Mouse (Mus musculus): ENCODE data around the gene Gmppb. TPM values are rescaled to one million over a fixed set of nuclear protein-coding genes. Genes with fewer than 3 reads are reported as not detected.
A peak's percentile ranks its signal among the peaks of the same experiment; 100 is the strongest.

Gmppb gene
- total RNA-seq, 1 experiment from 2014 or later, result 10.7 TPM

GRCm38 (mm10) chr9:108071801-108072200, 22.8 kb downstream of the Gmppb start:
- no peak for ATAC-seq (replicated peaks; ENCODE audit: low read depth, poor library complexity, severe bottlenecking)

GRCm38 (mm10) chr9:108072481-108072924, 23.5 kb downstream of the Gmppb start:
- ATAC-seq (replicated peaks; ENCODE audit: low read depth, poor library complexity, severe bottlenecking), result no peak

DNA sequence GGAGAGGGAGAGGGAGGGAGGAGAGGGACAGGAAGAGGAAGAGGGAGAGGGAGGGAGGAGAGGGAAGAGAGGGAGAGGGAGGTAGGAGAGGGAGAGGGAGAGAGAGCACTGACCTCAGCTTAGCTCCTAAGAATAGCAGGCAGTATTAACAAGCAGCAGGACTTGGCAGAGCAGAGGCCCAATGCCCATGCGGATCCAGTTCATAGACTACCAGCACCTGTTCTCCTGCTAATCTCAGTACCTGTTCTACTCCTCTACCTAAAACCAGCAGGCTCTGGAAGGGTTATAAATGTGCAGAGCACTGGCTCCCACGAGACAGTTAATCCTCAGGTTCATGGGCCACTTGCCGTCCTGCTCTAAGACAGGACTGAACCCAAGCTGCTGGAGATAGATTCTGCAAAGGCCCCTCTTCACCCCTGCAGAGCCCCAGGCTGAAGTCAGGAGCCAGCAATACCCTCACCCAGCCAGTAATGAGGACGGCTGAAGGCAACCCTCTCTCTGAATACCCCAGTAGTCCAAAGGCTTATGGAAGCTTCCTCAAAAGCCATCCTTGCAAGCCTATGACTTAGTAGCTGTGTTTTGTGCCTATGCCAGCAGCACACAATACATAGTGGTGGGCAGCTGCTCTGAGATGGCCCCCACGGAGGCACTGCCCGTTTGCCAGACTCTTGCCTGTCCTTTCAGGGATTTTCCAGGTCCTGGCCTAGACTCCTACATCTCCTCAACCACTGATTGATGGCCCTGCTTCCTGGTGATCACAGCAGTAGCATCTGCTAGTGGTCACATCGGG, 24.3 kb downstream of the Gmppb start:
- no peak for ATAC-seq (replicated peaks; ENCODE audit: low read depth, poor library complexity, severe bottlenecking)

- ATAC-seq (replicated peaks; ENCODE audit: low read depth, poor library complexity, severe bottlenecking), result no peak
These were observed 31.1 kb downstream of the Gmppb start, which contains the start of gene Mst1 for GRCm38 (mm10) chr9:108080168-108080567. Gene Mst1, plus strand, starts transcription at chr9:108080436.

DNA sequence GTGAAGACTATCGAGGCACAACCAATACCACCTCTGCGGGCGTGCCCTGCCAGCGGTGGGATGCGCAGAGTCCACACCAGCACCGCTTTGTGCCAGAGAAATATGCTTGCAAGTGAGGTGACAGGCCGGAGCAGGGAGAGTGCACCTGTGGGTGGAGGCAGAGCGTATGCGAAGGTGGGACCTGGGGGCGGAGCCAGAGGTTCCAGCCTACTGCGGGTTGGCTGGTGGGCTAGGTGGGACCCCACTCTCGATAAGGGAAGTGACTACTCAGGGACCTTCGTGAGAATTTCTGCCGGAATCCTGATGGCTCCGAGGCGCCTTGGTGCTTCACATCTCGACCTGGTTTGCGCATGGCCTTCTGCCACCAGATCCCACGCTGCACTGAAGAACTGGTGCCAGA, 33.5 kb downstream of the Gmppb start:
- ATAC-seq (replicated peaks; ENCODE audit: low read depth, poor library complexity, severe bottlenecking), result no peak

DNA sequence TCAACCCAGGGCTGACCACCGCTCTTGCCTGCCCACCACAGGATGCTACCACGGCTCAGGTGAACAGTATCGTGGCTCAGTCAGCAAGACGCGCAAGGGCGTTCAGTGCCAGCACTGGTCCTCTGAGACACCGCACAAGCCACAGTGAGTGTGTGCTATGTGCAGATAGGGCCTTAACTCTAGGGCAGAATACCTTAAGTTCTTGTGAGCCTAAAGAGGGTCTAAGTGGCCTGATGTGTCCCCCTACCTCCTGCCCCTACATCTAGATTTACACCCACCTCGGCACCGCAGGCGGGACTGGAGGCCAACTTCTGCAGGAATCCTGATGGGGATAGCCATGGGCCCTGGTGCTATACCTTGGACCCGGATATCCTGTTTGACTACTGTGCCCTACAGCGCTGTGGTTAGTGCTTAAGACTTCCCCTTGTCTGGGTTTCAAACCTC, 34.0 kb downstream of the Gmppb start, which contains the start of gene Rnf123:
Gene Rnf123, minus strand, starts transcription at position 359 of the 444 bp plus-strand sequence.
- ATAC-seq (replicated peaks; ENCODE audit: low read depth, poor library complexity, severe bottlenecking), result peak; percentile 45

GRCm38 (mm10) chr9:108083561-108083960, 34.5 kb downstream of the Gmppb start:
- ATAC-seq (replicated peaks; ENCODE audit: low read depth, poor library complexity, severe bottlenecking), result no peak

DNA sequence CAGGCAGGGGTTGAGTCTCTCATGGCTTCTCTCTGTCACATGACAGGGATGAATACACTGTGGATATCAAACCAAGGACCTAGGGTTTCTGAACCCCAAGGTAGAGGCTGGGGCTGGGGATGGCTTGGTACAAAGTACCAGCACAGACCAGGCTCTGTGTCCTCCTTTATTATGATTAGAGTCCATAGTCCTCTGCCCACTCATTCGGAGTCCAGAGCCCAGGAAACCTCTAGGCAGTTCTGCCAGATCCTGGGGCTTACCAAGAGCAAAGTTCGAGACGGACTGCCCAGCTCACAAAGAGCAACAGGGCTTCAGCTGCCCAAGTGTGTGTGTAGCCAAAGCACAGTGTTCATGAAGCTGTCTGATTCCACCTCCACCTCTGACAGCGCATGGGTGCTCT, 36.2 kb downstream of the Gmppb start:
- ATAC-seq (replicated peaks; ENCODE audit: low read depth, poor library complexity, severe bottlenecking), result no peak

DNA sequence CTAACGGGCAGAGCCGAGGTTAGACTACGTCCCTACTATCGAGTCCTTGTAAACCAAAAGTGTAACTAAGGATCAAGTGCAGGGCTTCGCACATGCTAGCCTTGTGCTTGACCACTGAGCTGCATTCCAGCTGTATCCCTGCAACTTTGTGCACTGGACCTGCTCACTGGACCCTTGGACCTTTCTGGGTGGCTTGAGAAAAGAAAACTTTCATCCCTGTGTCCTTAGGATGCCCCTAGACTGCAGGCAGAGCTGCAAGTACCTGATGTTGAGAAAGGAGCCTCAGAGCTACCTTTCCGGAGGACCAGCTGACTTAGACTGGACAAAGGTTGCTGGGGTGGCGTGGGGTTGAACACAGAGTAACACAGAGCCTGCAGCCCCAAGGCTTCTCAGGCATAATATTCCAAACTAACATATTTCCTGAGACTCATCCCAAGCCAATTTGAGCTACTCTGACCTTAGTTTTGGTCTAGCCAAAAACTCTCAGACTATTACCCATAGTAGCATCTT, 41.6 kb downstream of the Gmppb start:
- no peak for ATAC-seq (replicated peaks; ENCODE audit: low read depth, poor library complexity, severe bottlenecking)

GRCm38 (mm10) chr9:108093586-108093985, 44.5 kb downstream of the Gmppb start:
- ATAC-seq (replicated peaks; ENCODE audit: low read depth, poor library complexity, severe bottlenecking), result no peak

DNA sequence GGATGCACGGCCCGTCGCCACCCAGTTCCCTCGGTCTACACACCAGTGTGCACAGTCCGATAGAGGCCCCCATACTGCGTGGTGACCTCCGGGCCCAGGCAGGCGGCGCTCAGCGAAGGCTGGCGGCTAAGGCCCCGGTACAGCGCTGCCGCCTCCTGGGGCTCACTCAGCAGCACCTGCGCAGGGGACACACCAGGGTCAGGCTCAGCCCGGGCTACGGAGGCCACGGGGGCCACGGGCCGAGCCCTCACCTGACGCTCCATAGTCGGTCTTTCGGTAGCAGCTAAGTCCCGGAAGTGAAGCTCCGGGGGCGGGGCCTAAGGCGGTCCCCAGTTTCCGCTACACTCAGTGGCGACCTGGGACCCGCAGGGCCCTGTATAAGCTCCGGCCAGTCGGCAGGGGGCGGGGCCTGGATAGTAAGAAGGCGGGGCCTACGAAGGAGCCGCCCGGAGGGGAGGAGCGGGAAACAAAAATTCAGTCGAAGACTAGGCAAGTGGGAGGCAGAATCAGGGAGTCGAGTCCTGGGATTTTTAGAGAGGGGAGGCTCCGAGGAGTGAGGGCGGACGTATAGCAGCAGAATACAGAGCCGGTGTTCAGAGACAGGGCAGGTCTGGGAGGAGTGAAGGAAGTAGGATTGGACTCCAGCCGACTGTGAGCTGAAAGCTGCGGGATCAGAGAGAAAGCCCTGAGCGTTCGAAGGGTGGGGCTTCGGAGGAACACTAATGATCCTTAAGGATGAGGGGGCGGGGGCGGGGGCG, 45.3 kb downstream of the Gmppb start, which contains the start of gene Apeh:
Gene Apeh, minus strand, starts transcription at position 423 of the 758 bp plus-strand sequence.
- ATAC-seq (replicated peaks; ENCODE audit: low read depth, poor library complexity, severe bottlenecking), result peak; percentile 79

DNA sequence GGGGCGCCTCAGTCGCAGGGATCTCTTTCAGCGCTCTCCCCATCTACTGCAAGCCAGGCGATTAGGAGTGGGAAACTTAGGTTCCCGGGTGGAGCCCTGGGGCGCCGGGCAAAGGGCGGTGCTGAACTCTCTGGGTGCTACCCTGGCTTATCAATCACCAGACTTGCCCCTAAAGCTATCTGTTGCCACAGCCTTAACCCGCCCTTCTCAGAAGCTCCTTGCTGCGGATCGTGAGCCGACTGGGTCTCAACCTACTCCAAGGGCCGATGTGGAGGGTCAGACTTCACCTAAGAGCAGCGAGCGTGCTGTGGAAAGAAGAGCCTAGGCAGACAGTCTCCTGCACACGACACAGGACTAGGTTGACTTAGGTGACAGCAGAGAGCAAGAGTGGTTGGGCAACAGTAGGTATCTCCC, 46.0 kb downstream of the Gmppb start:
- peak; percentile 47 for ATAC-seq (replicated peaks; ENCODE audit: low read depth, poor library complexity, severe bottlenecking)

GRCm38 (mm10) chr9:108095518-108095917, 46.5 kb downstream of the Gmppb start:
- peak; percentile 46 for ATAC-seq (replicated peaks; ENCODE audit: low read depth, poor library complexity, severe bottlenecking)

- ATAC-seq (replicated peaks; ENCODE audit: low read depth, poor library complexity, severe bottlenecking), result no peak
These were observed 47.1 kb downstream of the Gmppb start for GRCm38 (mm10) chr9:108095949-108096712.

DNA sequence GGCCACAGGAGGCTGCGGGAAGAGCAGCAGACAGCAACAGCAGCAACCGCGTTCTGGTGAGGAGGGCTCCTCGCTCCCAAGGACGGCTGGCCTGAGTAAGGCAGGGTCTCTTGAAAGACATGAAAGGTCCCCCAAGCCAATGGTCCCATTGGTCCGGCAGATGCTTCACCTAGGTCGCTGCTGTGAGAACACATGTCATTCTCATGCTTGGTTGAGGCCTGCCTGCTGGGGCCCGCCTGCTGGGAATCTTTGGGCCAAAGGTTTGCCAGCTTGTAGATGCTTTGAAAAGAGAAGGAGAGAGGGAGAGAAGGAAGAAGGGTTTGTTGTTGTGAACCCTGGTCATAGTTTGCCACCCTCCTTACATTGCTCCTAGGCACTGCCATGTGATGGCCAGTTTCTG, 50.6 kb downstream of the Gmppb start:
- no peak for ATAC-seq (replicated peaks; ENCODE audit: low read depth, poor library complexity, severe bottlenecking)

Other genes starting within 250 kb of the Gmppb start
- gene Rbm6, start 176.0 kb upstream of the Gmppb start, total RNA-seq (2017), result 173 and 180 TPM in 2 replicates
- gene Mon1a, start 161.1 kb upstream of the Gmppb start, total RNA-seq (2017), result 11.1 and 16.3 TPM in 2 replicates
- 0.41 TPM in 1 of 2 replicates, not detected in the other for gene Mst1r, start 142.4 kb upstream of the Gmppb start, total RNA-seq (2017)
- gene Actl11, start 120.8 kb upstream of the Gmppb start, total RNA-seq (2017), result not detected in 2 replicates
- 0.32 TPM in 1 of 2 replicates, not detected in the other for gene Camkv, start 113.6 kb upstream of the Gmppb start, total RNA-seq (2017)
- gene Traip, start 99.1 kb upstream of the Gmppb start, total RNA-seq (2017), result 12.8 and 23.2 TPM in 2 replicates
- 42.5 and 52.7 TPM in 2 replicates for gene Uba7, start 73.7 kb upstream of the Gmppb start, total RNA-seq (2017)
- not detected in 2 replicates for gene Gm20661, start 66.2 kb upstream of the Gmppb start, total RNA-seq (2017)
- gene Inka1, start 63.4 kb upstream of the Gmppb start, total RNA-seq (2017), result 38.5 and 45.8 TPM in 2 replicates
- gene Cdhr4, start 56.7 kb upstream of the Gmppb start, total RNA-seq (2017), result 0.18 TPM in 1 of 2 replicates, not detected in the other
- gene Gm20662, start 52.9 kb upstream of the Gmppb start, total RNA-seq (2017), result not detected in 2 replicates
- 29.5 and 169 TPM in 2 replicates for gene Ip6k1, start 46.7 kb upstream of the Gmppb start, total RNA-seq (2017)
- 0.49 and 3.3 TPM in 2 replicates for gene Amigo3, start 3.9 kb downstream of the Gmppb start, total RNA-seq (2017)
- not detected in 2 replicates for gene Mst1, start 31.2 kb downstream of the Gmppb start, total RNA-seq (2017)
- 25.7 and 26.2 TPM in 2 replicates for gene Rnf123, start 34.1 kb downstream of the Gmppb start, total RNA-seq (2017)
- 60.8 and 79.3 TPM in 2 replicates for gene Apeh, start 45.4 kb downstream of the Gmppb start, total RNA-seq (2017)
- gene Bsn, start 141.1 kb downstream of the Gmppb start, total RNA-seq (2017), result 3.5 and 4.0 TPM in 2 replicates
- 7.7 and 10.9 TPM in 2 replicates for gene Dag1, start 214.7 kb downstream of the Gmppb start, total RNA-seq (2017)
- gene Nicn1, start 241.2 kb downstream of the Gmppb start, total RNA-seq (2017), result 8.2 and 9.0 TPM in 2 replicates
- 0.82 TPM in 1 of 2 replicates, not detected in the other for gene Amt, start 247.6 kb downstream of the Gmppb start, total RNA-seq (2017)

Data from common myeloid progenitor, adult 5-6 weeks (primary cell).